Mouse (Mus musculus) testis, postnatal 14 days (tissue): ENCODE measurements around the gene Fggy.

Experiments
- DNase-seq: peaks from one replicate; pipeline ENCODE4 v3.0.0; 2021; ENCODE audit warnings: low spot score

Fggy gene

DNA sequence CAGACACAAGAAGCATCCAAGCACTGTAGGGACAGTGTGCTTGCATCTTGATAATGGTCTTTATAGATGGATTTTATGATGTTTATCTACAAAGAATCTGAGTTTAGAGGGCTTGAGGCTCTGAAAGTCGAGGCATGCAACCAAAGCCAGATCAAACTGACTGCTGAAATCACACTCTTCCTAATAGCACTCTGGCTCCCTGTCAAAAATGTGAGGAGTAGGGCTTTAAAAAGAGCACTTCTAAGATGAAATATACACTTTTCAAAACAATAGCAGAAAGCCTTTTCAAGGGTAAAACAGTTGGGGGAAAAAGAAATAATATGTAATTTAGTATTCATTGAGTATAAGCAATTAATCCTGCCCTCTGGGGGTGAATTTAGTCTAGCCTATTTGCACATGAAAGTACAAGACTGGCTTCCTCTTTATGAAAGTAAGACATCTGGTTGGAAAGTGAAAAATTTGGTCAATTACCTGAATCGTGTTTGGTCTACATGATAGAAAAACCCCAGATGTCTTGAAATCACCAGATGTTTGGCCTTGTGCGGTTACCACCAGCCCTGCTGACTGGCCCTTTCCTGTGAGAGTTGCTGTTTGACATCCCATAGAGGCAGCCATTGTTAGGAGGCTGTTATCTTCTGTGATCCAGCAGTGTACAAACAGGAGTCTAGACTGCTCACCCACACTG, 172.0 kb downstream of the Fggy start:
- DNase-seq: no peak

GRCm38 (mm10) chr4:95731110-95731509, 173.8 kb downstream of the Fggy start:
- DNase-seq: no peak

DNA sequence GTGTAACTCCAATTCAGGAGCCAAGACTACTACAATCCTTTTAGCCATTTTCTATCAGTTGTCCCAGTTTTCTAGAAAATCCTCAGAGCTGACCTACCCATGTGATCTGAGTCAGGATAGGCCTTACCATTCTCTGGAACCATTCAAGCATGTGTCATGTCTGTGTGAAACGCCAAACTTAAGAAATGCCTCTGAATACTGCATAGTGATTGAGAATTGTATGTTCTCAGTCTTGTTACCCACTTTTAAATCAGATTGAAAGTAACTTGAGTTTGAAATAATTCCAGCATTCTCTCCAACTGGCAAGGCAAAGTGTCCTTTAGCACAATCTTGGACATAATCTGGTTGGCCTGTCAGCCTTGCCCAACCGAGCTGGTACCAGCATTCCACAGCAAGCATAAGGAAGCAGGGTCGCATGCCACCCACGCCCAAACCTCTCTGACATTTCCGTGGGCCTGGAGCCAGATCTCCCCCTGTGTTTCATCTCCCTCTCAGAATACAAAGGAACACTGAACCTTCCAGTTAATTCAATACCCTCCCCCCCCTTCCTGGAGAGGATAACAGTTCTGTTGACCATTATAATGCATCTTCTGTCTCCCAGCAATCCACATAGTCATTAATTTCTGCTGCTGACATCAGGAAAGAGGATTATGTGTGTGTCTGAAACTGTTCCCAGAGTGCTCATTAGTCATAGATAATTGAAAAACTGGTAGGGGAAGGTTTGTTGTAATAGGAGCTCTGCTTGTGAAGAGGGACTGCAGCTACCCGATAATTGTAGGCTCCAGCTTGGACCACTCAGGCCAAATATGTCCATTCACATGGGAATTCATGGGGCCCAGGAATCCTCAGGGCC, 176.3 kb downstream of the Fggy start:
- DNase-seq: no peak

- no peak for DNase-seq
Observed at GRCm38 (mm10) chr4:95735967-95736366, 178.7 kb downstream of the Fggy start.

GRCm38 (mm10) chr4:95736674-95737073, 179.4 kb downstream of the Fggy start:
- DNase-seq: no peak

DNA sequence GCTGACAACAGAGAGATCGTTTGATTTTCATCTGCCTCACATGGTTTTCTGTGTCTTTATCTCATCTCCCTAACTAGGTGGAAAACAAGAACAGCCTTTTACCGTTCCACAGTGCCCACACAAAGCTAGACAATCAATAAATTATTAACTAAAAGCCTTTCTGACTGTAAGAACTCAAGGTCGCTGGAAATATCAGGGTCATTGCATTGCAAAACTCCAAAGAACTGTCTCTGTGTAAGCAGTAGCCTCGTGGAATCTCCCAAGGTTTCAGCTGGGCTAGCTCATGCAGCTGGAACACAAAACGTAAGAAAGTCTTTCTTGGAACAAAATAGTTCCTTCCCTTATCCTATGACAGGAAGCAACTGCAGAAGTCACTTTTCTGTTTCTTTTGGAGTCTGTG, 180.9 kb downstream of the Fggy start:
- DNase-seq: peak; percentile 9

DNA sequence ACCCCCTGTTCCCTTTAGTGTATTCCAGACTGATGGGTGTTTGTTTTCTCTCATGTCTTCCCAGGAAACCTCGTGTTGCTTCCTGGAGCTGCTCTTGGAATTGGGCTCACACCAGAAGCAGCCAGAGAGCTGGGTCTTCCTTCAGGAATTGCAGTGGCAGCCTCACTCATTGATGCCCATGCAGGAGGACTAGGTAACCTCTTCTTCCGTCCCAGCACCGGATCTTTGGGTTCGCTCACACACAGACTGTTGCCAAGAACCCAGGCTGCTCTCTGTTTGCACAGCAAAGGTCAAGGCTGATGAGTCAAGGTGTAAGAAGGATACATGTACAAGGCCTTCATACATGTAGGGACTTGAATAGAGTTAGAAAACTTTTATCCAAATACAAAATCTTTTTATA, 181.4 kb downstream of the Fggy start:
- no peak for DNase-seq

GRCm38 (mm10) chr4:95741115-95741734, 183.9 kb downstream of the Fggy start:
- no peak for DNase-seq

DNA sequence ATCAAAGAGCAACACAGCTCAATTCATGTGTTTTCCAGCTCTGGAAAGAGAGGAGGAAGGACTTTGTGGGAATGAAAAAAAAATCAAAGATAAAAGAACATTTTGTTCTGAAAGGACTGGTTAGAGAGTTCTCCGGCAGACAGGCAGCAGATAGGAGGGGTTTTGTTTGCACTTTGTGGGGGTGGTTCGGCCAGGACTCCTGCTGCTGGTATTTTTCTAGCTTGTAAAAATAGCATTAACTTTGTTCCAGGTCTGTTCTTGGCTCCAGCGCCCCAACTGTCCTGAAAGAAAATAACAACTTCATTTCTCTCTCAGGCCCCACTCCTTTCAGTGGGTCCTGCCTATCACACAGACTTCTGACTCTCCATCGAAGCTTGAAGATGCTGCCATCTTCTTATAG, 185.7 kb downstream of the Fggy start:
- DNase-seq: peak; percentile 76

- no peak for DNase-seq
Observed at GRCm38 (mm10) chr4:95746954-95747353, 189.6 kb downstream of the Fggy start.

DNA sequence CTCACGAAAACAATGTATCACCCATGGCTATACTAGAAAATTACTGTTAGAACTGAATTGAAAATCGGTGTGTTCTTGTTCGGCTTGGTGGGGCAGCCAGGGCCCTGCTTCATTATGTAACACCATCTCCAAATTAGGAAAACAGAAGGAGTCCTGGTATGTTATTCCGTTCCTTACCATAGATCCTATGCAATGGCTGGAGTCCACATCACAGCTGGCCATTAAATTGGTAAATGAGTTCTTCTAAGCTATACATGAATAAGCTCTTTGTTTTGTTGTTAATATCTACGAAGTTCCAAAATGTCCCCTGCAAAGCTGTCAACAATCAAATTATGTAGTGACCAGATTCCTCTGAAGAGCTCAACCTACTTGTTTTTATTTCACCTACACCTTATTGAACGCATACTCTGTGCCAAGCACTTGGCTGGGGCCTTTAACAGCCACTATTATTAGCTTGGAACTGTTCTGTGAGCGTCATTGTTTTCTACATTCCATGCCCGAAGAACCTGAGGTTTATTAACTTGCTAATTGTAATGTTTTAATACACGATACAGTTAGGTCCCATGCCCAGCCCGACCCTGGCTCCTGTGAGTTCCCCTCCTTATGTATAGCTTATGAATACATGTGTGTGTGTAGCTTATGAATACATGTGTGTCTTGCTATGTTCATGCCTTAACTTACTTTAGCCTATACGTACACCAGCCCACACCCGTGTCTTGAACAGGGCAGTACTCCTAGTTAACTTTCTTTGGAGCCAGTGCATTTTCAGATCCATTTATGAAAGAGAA, 190.3 kb downstream of the Fggy start:
- no peak for DNase-seq

- DNase-seq: no peak
Observed at GRCm38 (mm10) chr4:95750186-95750585, 192.9 kb downstream of the Fggy start.

- DNase-seq: no peak
Observed at GRCm38 (mm10) chr4:95752538-95753188, 195.4 kb downstream of the Fggy start.

DNA sequence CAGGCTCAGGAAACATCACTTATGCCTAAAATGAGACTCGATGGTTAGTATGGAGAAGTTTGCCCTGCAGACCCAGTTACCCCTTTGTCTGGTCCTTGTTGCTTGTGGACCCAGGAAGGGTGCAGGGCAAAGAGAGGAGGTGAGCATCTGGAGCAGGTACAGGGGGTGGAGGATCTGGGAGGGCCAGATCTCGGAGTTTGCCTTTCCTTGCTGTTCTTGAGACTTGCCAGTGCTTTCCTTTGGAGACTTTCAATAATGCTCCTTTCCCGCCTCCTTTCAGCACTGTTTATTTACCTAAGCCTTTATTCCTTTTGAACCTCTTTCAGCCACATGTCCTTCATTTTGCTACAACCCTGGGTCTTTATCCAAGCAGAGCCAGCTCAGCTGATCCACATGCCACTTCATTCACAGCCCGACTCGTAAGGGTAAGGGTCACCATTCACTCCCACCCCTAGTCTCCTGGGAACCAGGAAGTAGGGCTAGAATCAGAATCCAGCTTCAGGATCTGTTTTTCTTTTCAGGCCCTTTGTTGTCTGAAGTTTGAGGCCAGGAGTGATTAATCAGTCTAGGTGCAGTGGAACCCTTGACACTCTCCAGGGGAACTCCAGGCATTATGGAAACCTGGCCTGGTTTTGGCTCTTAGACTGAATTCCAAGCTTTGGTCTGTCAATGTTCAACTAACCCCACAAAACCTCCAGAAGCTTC, 201.9 kb downstream of the Fggy start:
- DNase-seq: no peak

- DNase-seq: no peak
Observed at GRCm38 (mm10) chr4:95765359-95765758, 208.1 kb downstream of the Fggy start.

GRCm38 (mm10) chr4:95770469-95770868, 213.2 kb downstream of the Fggy start:
- DNase-seq: no peak

GRCm38 (mm10) chr4:95771542-95771941, 214.2 kb downstream of the Fggy start:
- DNase-seq: no peak

- DNase-seq: no peak
Observed at GRCm38 (mm10) chr4:95771945-95772344, 214.6 kb downstream of the Fggy start.

- DNase-seq: no peak
Observed at GRCm38 (mm10) chr4:95772663-95773062, 215.4 kb downstream of the Fggy start.

DNA sequence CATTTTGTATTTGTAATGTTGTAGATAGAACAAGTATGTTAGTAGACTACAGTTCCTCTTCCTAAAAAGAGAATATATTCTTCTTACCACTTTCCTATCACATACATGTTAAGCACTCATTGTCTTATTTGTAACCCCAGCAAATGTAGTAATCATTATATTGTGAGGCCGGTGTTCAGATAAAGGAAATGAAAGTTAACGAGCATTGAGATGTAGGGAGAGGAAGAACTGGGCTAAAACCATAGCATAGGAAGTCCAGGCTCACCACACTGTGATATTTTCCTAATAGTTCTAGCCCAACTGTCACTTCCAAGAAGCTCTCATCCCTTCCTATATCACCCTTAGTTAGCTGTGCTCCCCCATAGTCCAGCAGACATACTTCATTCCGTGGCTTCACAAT, 218.3 kb downstream of the Fggy start:
- no peak for DNase-seq

DNA sequence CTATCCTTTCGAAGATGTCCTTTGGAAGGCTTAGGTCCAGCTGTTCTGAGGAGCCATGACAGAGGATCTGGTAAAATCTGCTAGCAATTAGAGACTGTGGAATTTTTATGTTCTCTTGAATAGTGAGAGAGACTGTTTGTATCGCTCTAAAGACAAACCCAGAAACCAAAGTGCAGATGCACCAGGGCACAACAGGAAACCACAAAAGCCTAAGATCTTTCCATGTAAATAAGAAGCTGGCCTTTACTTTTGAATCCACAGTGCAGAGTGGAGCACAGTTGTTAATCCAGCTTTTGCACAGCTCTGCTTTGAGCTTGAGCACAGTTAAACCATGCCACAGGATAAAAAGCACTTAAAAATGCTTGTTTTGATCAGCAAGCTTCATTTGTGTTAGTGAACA, 220.5 kb downstream of the Fggy start:
- DNase-seq: no peak
